Mouse (Mus musculus): ENCODE data around the gene 2200002J24Rik.
"Not testable (repeated sequence)": the region's sequence is repeated elsewhere in the genome, so short reads cannot be mapped to it uniquely, and the experiment has no call there.

Gene 2200002J24Rik

GRCm38 (mm10) chr7:30728739-30729395, 30.1 kb downstream of the 2200002J24Rik start:
- in situ Hi-C loops (cut with MboI) = no loop called here

DNA sequence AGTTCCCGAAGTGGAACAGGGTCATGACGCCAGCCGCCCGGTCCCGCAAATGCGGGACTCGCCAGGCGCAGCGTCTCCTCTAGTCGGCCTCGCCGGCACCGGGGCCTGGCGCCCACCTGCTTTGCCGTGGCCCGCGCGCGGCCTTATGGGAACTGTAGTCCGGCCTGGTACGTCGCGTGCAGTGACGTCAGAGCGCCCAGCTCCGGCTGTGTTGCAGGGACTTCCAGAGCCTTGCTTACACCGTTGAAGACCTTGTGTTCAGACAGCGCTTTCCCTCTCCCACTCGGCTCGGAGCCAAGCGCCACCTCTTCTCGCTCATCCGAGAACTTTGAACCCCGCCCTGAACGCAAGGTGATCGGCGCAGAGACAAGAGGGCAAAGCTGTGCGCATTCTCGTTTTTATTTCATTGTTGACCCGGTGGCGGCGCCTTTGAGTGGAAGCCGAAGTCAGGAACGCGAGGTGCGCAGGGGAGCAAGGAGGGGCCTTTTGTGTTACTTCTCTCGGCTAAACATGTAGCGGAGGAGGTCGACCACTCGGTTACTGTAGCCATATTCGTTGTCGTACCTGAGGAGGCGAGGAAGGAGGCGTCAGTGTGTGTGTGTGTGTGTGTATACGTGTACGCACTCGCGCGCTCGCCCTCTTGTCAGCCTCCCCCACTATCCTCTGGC, 30.8 kb downstream of the 2200002J24Rik start, which contains the start of gene Tmem147:
TSS of gene Tmem147 (minus strand) at position 145 of the 668 bp plus-strand sequence.
- in situ Hi-C loops (cut with MboI) = no loop called here

GRCm38 (mm10) chr7:30730064-30730722, 31.5 kb downstream of the 2200002J24Rik start:
- in situ Hi-C loops (cut with MboI) = not testable (repeated sequence)

DNA sequence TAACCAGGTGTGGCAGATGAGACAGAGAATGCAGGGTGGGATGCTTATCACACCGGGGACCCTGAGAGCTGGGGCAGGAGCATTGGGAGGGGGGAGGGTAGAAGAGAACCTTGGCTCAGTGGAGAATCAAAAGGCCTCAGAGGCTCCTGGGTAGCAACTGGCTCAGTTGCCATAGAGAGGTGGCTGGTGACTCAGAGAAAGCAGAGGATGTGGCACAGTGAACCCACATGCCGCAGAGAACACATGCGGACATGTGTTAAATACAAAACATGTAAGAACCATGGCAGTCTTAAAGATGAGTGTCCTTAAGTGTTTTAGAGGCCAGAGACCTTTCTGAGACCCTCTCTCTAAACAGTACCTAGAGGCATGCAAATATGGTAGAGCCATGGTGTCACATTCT, 37.5 kb downstream of the 2200002J24Rik start:
- in situ Hi-C loops (cut with MboI) = no loop called here

GRCm38 (mm10) chr7:30742570-30742969, 43.8 kb downstream of the 2200002J24Rik start:
- in situ Hi-C loops (cut with MboI) = not testable (repeated sequence)

- in situ Hi-C loops (cut with MboI) = not testable (repeated sequence)
Observed at GRCm38 (mm10) chr7:30743617-30744016, 44.9 kb downstream of the 2200002J24Rik start, which contains the start of gene Gapdhs. Gapdhs (minus strand) TSS chr7:30743681.

DNA sequence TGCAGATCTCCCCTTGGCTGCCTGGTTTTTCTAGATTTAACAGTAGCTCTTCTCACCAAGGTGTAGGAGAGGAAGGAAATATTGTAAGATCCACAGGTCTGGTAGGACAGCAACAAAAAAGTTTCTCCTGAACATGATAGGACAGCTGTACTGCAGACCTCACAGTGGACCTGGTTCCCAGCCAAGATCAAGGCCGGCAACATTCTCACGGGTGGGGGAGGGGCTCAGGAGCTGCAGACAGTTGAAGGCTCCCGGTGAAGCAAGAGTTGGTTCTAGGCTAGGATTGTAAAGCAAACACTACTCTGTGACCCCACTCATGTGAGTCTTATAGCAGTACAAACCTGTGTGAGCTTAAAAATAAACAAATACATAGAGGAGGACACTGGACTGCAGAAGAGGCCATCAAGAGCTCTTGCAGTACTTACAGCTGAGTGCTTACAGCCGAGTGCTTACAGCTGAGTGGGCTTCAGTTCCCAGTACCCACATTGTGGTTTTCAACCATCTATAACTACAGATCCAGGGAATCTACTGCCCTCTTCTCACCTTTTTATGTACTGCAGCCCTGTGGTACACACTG, 45.4 kb downstream of the 2200002J24Rik start:
- in situ Hi-C loops (cut with MboI) = no loop called here

DNA sequence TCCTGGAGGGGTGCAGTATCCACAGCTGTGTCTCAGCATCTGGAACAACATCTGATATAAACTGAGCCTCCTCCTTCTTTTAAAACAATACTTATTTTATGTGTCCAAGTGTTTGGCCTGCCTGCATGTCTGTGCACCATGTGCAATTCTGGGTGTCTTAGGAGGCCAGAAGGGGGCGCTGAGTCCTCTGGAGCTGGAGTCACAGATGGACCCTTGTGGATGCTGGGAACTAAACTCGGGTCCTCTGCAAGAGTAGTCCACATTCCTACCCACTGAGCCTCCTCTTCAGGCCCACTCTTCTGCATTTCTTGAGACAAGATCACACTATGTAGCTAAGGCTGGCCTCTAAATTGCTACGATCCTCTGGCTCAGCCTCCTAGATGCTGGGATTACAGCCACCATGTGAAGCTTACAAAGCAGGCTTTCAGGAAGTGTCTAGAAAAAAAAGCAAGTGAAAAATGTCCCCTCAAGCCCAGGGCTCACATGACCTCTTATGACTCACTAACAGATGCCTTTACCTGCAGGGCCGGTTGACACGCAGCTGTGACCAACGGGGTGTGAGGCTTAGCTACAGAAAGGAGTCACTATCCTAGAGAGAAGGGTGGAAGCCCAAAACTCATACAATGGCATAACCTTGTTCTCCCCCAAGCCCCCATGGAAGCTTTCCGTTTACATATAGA, 48.9 kb downstream of the 2200002J24Rik start:
- in situ Hi-C loops (cut with MboI) = no loop called here

Data from mature B cell (primary cell).